Mouse (Mus musculus): Measurements from ENCODE around the gene Sh3bp1. TPM values are rescaled to one million over a fixed set of nuclear protein-coding genes. Genes with fewer than 3 reads are reported as not detected.

The Sh3bp1 gene
- total and polyA plus RNA-seq, 3 experiments, result 12.3 to 69.7 (median 23.8) TPM

DNA sequence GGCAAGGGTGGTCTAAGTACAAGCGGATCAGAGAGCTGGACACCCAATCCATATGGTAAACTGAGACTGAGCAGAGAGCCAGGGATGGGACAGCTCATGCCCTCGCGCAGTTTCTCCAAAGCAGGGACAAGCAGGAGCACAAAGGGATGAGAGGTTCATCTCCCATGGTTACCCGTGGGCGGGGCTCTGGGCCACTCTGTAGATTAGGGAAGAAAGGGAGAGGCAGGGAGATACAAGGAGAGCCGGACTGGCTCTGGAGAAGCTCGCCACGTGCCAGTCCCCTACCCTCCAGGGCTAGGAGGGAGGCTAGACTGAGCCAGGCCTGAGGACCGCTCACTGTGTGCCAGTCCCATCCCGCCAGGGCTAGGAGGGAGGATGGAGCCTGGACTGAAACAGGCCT lies 37.7 kb downstream of the Sh3bp1 start:
- H3K27me3 ChIP-seq (replicated peaks), result no peaks in the 10 kb centered on the region
- no peaks in the 10 kb centered on the region for H3K9me3 ChIP-seq (replicated peaks; ENCODE audit: low read length)
- no peak overlapping the region for H3K4me2 ChIP-seq (ENCODE audit: insufficient read depth, low read depth, poor library complexity, severe bottlenecking)
- no peak for TF ChIP-seq KAT2A (IDR thresholded peaks at IDR 0.05; ENCODE audit: insufficient replicate concordance, low read length)
- TF ChIP-seq IRF4 (IDR thresholded peaks at IDR 0.05; ENCODE audit: low read depth, low read length), result no peak
- TF ChIP-seq MAX (IDR thresholded peaks at IDR 0.05; ENCODE audit: low read length), result no peak
- TF ChIP-seq NELFE (IDR thresholded peaks at IDR 0.05; ENCODE audit: low read depth, low read length), result no peak
- TF ChIP-seq HCFC1 (IDR thresholded peaks at IDR 0.05; ENCODE audit: low read depth, low read length), result no peak
- no peak for TF ChIP-seq CTCF (conservative IDR thresholded peaks at IDR 0.05 in 1 of 2, IDR thresholded peaks at IDR 0.05 in 1 of 2; ENCODE audit: low read depth in 2 of 2, low read length in 2 of 2)
- TF ChIP-seq PAX5 (IDR thresholded peaks at IDR 0.05; ENCODE audit: low read length), result no peak
- no peak for TF ChIP-seq ELF1 (IDR thresholded peaks at IDR 0.05; ENCODE audit: low read depth, low read length)
- TF ChIP-seq TBP (conservative IDR thresholded peaks at IDR 0.05; ENCODE audit: low read depth, low read length), result no peak
- no peak for TF ChIP-seq JUND (conservative IDR thresholded peaks at IDR 0.05; ENCODE audit: low read depth, low read length)
- no peak for TF ChIP-seq RCOR1 (conservative IDR thresholded peaks at IDR 0.05; ENCODE audit: low read depth, low read length)
- no peak for TF ChIP-seq ZC3H11A (IDR thresholded peaks at IDR 0.05; ENCODE audit: low read depth, low read length)
- TF ChIP-seq ZNF384 (IDR thresholded peaks at IDR 0.05; ENCODE audit: low read depth, low read length), result no peak
- no peak for TF ChIP-seq USF1 (IDR thresholded peaks at IDR 0.05; ENCODE audit: low read depth, low read length)
- TF ChIP-seq SMC3 (IDR thresholded peaks at IDR 0.05; ENCODE audit: low read depth, low read length), result no peak
- TF ChIP-seq SIN3A (IDR thresholded peaks at IDR 0.05; ENCODE audit: low read length), result no peak
- no peak for TF ChIP-seq ETS1 (conservative IDR thresholded peaks at IDR 0.05; ENCODE audit: low read depth, low read length)
- no peak for TF ChIP-seq CHD1 (IDR thresholded peaks at IDR 0.05; ENCODE audit: low read depth, low read length)
- dilution Hi-C loops (cut with MboI; ENCODE audit: extremely low pct_ligation_motif_present, extremely low pct_unique_long_range_greater_than_20kb, low sequenced_read_pairs), result no loop called here
- no peak overlapping the region for H3K4me3 ChIP-seq (replicated peaks in 1 of 3; ENCODE audit: low read depth in 2 of 3, low read length in 2 of 3, poor library complexity in 1 of 3)
- peaks cover 51 to 62% of the 10 kb centered on the region in 2 experiments for H3K36me3 ChIP-seq (replicated peaks in 1 of 2; ENCODE audit: control insufficient read depth in 1 of 2, insufficient read depth in 1 of 2, low read length in 1 of 2)
- H3K79me2 ChIP-seq (replicated peaks; ENCODE audit: control insufficient read depth, extremely low read depth, insufficient read depth, poor library complexity, severe bottlenecking), result peaks cover 14% of the 10 kb centered on the region; the same call in 1 of the 2 replicates
- in situ Hi-C loops (cut with MboI; ENCODE audit: low pct_ligation_motif_present, low pct_unique_long_range_greater_than_20kb, low sequenced_read_pairs), result no loop called here
- DNase-seq (ENCODE audit: extremely low read depth), result no peak
- peaks cover 6 to 21% of the 10 kb centered on the region in 2 experiments; a peak in 3 of 4 replicates for H3K4me1 ChIP-seq (ENCODE audit: control insufficient read depth in 1 of 2, insufficient read depth in 2 of 2)
- no peak overlapping the region for H3K27ac ChIP-seq (ENCODE audit: insufficient read depth, low read depth)
- no peak overlapping the region for H3K9ac ChIP-seq (ENCODE audit: insufficient read depth, low read depth)

DNA sequence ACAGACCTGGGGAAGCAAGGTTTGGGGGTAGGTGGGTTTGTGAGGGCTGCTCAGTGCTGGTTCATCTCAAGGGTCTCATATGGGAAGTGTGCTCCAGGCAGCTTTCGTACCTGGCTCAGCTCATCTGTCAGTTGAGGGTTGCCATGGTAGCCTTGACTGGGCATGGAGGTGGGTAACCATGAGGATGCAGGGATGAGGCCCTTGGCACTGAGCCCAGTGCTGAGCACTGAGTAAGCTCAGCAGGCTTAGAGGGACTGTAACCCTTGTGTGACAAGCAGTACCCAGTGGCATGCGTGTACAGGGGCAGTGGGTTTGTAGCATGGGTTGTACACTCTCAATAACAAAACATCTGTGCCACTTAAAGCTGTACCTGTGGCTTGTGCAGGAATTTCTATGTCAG lies 38.4 kb downstream of the Sh3bp1 start:
- no peaks in the 10 kb centered on the region for H3K27me3 ChIP-seq (replicated peaks)
- H3K27ac ChIP-seq (ENCODE audit: insufficient read depth, low read depth), result no peak overlapping the region
- H3K79me2 ChIP-seq (replicated peaks; ENCODE audit: control insufficient read depth, extremely low read depth, insufficient read depth, poor library complexity, severe bottlenecking), result peaks cover 14% of the 10 kb centered on the region; the same call in 1 of the 2 replicates
- H3K4me3 ChIP-seq (replicated peaks in 1 of 3; ENCODE audit: low read depth in 2 of 3, low read length in 2 of 3, poor library complexity in 1 of 3), result no peak overlapping the region
- no peak for TF ChIP-seq CHD1 (IDR thresholded peaks at IDR 0.05; ENCODE audit: low read depth, low read length)
- TF ChIP-seq EP300 (IDR thresholded peaks at IDR 0.05; ENCODE audit: low read length), result no peak
- TF ChIP-seq MAX (IDR thresholded peaks at IDR 0.05; ENCODE audit: low read length), result no peak
- no peak for TF ChIP-seq E2F4 (IDR thresholded peaks at IDR 0.05; ENCODE audit: insufficient replicate concordance, low read depth, low read length)
- no peak for TF ChIP-seq CTCF (conservative IDR thresholded peaks at IDR 0.05 in 1 of 2, IDR thresholded peaks at IDR 0.05 in 1 of 2; ENCODE audit: low read depth in 2 of 2, low read length in 2 of 2)
- no peak for TF ChIP-seq PAX5 (IDR thresholded peaks at IDR 0.05; ENCODE audit: low read length)
- H3K4me1 ChIP-seq (ENCODE audit: control insufficient read depth in 1 of 2, insufficient read depth in 2 of 2), result peaks cover 6 to 18% of the 10 kb centered on the region in 2 experiments; a peak in 3 of 4 replicates
- no peaks in the 10 kb centered on the region for H3K9me3 ChIP-seq (replicated peaks; ENCODE audit: low read length)
- peaks cover 51 to 66% of the 10 kb centered on the region in 2 experiments for H3K36me3 ChIP-seq (replicated peaks in 1 of 2; ENCODE audit: control insufficient read depth in 1 of 2, insufficient read depth in 1 of 2, low read length in 1 of 2)
- no peak overlapping the region for H3K9ac ChIP-seq (ENCODE audit: insufficient read depth, low read depth)
- H3K4me2 ChIP-seq (ENCODE audit: insufficient read depth, low read depth, poor library complexity, severe bottlenecking), result no peak overlapping the region
- dilution Hi-C loops (cut with MboI; ENCODE audit: extremely low pct_ligation_motif_present, extremely low pct_unique_long_range_greater_than_20kb, low sequenced_read_pairs), result no loop called here
- no peak for DNase-seq (ENCODE audit: extremely low read depth)
- in situ Hi-C loops (cut with MboI; ENCODE audit: low pct_ligation_motif_present, low pct_unique_long_range_greater_than_20kb, low sequenced_read_pairs), result no loop called here

All from CH12.LX (cell line).